Mouse (Mus musculus) erythroblast, embryonic 14.5 days (primary cell): ENCODE data around the gene Olfr658. TPM values are rescaled to one million over a fixed set of nuclear protein-coding genes. Genes with fewer than 3 reads are reported as not detected.

Experiments used
- H3K27me3 ChIP-seq: 2 replicates; pipeline ENCODE4 v1.6.1; 2012; ENCODE audit warnings: inconsistent platforms; ENCODE audit not compliant: control insufficient read depth
- H3K36me3 ChIP-seq: 2 replicates; pipeline ENCODE4 v1.6.1; 2012; ENCODE audit warnings: mild to moderate bottlenecking, inconsistent platforms; ENCODE audit not compliant: control insufficient read depth
- H3K4me1 ChIP-seq: 2 replicates; pipeline ENCODE4 v1.6.1; 2012; ENCODE audit warnings: inconsistent platforms; ENCODE audit not compliant: control insufficient read depth
- H3K4me3 ChIP-seq: replicated peaks from 2 replicates; pipeline ENCODE3; 2012; ENCODE audit warnings: moderate library complexity, mild to moderate bottlenecking, inconsistent platforms
- H3K9me3 ChIP-seq: 2 replicates; pipeline ENCODE4 v1.6.1; 2012; ENCODE audit warnings: low read length, inconsistent platforms, mixed read lengths; ENCODE audit not compliant: control insufficient read depth
- GATA1 ChIP-seq: IDR thresholded peaks from 2 replicates; pipeline ENCODE4 v1.6.1; 2012; ENCODE audit warnings: low read length, inconsistent platforms, mixed read lengths
- TAL1 ChIP-seq: IDR thresholded peaks from 3 replicates; pipeline ENCODE4 v1.6.1; 2012; ENCODE audit warnings: low read length, inconsistent platforms, mixed read lengths
- polyA plus RNA-seq: library from polyadenylated mRNA; stranded (reverse); fragments of >175 nt; gene quantifications from 2 replicates; pipeline ENCODE4 v1.2.3, GENCODE M21; 2012

The Olfr658 gene
- polyA plus RNA-seq: not detected in 2 replicates

DNA sequence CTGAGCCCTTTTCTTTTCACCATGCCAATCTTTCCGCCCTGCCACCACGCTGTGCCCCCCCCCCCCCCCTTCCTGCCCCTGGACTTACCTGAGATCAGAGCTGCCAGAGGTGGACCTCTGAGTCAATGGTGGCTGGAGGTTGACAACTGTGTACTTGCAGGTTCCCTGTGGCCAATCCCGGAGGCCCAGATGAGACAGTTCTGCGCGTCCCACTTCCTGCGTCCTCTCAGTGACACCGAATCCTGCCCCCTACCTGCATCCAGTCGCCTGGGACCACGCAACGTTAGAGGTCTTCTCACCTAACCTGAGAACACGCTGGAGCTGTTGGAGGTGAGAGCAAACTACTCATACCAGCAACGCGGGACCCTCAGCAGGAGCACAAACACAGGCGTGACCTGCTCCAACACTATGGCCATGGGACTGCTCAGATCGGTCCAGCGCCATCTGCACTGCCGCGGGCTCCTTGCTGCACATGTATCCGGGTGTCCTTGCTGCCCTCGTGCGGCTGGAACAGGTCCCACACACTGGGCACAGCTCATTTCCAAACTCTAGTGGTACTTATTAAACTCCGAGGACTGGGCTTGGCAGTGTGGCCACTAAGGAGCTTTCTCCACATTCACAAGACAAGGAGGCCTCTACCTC lies at the start of gene Olfr658:
Gene Olfr658, minus strand, starts transcription at position 465 of the 642 bp plus-strand sequence.
- no peaks in the 10 kb centered on the region for H3K4me1 ChIP-seq
- no peaks in the 10 kb centered on the region for H3K27me3 ChIP-seq
- no peaks in the 10 kb centered on the region for H3K36me3 ChIP-seq
- TF ChIP-seq GATA1: no peak
- no peak for TF ChIP-seq TAL1
- no peak within 1 kb of the TSS for H3K4me3 ChIP-seq
- H3K9me3 ChIP-seq: peaks cover 3% of the 10 kb centered on the region; the same call in 1 of the 2 replicates

DNA sequence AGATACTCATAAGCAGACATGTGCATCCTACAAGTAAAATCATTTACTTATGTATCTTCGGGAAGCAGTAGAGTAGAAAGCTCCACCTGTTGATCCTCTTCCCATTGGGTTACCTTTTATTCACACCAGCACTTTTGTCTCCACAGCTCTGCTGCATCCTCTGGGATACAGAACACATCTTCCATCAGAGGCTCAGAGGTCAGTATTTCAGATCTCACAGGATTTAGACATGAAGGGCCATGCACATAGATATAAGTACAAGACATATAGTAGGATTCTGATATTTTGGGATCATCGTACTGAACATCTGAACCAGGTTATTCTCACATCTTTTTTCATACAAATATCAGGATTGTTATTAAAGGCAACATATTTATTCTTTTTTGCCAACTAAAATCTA lies 39.1 kb upstream of the Olfr658 start, which contains the start of gene Olfr661:
Gene Olfr661, plus strand, starts transcription at position 301 of the 400 bp plus-strand sequence.
- no peaks in the 10 kb centered on the region for H3K4me1 ChIP-seq
- no peak for TF ChIP-seq TAL1
- no peak for TF ChIP-seq GATA1
- 0 out of 2 replicates have a peak, but pooled peaks cover 2% of the 10 kb centered on the region for H3K9me3 ChIP-seq

DNA sequence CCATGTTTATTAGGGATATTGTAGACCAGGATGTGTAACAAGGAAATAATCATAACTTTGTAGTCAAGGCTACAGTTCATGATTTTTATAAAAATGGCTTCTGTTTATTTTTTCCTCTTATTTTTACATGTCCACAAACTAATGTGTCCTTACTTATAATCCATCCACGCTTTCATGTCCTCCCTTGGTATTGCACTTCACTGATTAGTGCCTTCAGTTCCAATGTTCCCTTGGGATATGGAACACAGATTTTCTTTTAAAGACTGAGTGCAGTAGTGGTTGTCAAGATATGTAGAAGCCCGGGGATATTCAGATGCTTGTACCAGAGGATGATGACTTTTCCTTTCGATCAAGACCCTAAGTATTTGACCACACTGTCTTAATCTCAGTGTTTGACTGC lies 19.3 kb upstream of the Olfr658 start, which contains the start of gene Olfr659:
Gene Olfr659, plus strand, starts transcription at position 301 of the 400 bp plus-strand sequence.
- TF ChIP-seq TAL1: no peak
- no peak for TF ChIP-seq GATA1
- no peaks in the 10 kb centered on the region for H3K36me3 ChIP-seq

More for the DNA sequence above, 39.1 kb upstream of the Olfr658 start, which contains the start of gene Olfr661:
- H3K27me3 ChIP-seq: no peaks in the 10 kb centered on the region
- no peak within 1 kb of the TSS for H3K4me3 ChIP-seq
- no peaks in the 10 kb centered on the region for H3K36me3 ChIP-seq

DNA sequence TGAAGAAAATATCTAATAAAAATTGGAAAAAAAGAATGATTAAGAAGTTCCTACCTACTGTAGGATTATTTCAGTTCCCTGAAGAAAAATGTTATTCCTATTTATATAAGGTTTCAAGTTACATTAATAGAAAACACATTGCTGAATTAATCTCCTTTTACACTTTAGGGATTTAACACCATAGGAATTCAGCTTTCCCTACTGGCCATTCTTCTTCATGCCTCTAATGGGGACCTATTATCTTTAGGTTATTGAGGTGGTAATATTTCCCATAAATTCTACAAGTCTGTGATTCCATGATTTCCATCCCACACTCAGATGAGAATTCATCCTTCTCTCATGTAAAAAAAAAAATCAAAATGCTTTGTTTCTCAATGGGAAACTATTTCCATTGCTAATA lies 22.6 kb downstream of the Olfr658 start, which contains the start of gene Olfr657:
Gene Olfr657, plus strand, starts transcription at position 301 of the 400 bp plus-strand sequence.
- no peaks in the 10 kb centered on the region for H3K27me3 ChIP-seq
- no peaks in the 10 kb centered on the region for H3K36me3 ChIP-seq
- no peaks in the 10 kb centered on the region for H3K9me3 ChIP-seq
- H3K4me3 ChIP-seq: no peak within 1 kb of the TSS
- TF ChIP-seq TAL1 (no peak), GATA1 (no peak)
- no peaks in the 10 kb centered on the region for H3K4me1 ChIP-seq

More for the DNA sequence above, 19.3 kb upstream of the Olfr658 start, which contains the start of gene Olfr659:
- no peaks in the 10 kb centered on the region for H3K4me1 ChIP-seq
- peaks cover 3% of the 10 kb centered on the region; the same call in 1 of the 2 replicates for H3K9me3 ChIP-seq
- H3K4me3 ChIP-seq: no peak within 1 kb of the TSS
- H3K27me3 ChIP-seq: no peaks in the 10 kb centered on the region

DNA sequence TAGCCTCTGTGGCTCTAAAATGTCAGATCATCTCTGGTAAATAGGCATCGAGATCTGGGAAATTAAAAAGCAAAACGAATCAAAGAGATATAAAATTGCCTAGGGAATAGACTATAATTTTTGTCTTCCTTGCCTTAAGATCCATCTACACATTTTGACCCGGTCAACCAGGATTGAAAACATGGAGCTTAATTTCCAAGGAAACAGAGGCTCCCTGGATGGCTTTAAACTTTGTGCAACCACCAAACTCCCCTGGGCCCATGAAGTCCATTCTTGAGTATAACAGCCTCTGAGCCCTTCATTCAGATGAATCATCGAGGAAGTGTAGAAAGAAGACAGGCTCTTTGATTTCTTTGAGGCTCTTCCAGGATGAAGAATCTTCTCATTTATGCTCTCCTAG lies 33.5 kb downstream of the Olfr658 start, which contains the start of gene Olfr656:
Gene Olfr656, plus strand, starts transcription at position 301 of the 400 bp plus-strand sequence.
- Histone ChIP-seq H3K36me3 (no peaks in the 10 kb centered on the region), H3K9me3 (peaks cover 8% of the 10 kb centered on the region; the same call in 1 of the 2 replicates), H3K4me1 (no peaks in the 10 kb centered on the region), H3K27me3 (no peaks in the 10 kb centered on the region), H3K4me3 (no peak within 1 kb of the TSS)
- TF ChIP-seq GATA1 (no peak), TAL1 (no peak)

DNA sequence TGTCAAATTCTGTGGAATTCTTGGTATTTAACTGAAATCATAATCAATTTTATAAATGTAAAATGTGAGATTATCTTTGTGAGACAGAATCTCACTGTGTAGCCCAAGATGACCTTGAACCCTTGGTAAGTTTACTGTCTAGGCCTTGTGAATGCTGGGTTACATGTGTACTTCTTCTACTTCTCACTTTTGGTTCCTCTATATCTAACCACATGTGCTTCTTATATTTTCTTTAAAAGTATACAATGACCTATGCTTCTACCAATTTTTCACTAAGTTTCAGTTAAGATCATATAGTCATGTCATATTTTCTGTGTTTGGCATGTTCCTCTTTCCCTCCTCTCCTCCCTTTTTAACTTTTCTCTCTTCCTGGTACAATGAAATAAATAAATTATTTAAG lies 42.4 kb downstream of the Olfr658 start:
- TF ChIP-seq GATA1 (no peak), TAL1 (no peak)

DNA sequence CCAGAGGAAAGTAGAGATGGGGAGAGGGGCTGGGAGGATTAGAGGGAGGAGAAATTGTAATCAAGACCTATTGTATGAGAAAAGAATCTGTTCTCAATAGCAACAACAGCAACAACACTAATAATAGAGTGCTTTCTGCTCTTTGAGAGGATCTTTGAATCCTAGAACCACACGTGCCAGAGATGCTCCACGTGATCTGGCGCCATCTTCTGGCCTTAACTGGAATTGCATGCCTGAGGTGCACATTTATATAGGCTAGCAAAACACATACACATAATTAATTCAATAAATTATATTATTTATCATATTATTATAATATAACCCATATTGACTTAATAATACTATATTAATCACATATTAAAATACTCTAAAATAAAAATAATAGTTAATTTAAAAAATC lies 43.9 kb downstream of the Olfr658 start:
- no peak for TF ChIP-seq TAL1
- TF ChIP-seq GATA1: no peak
- Histone ChIP-seq H3K36me3 (no peaks in the 10 kb centered on the region), H3K4me3 (no peak overlapping the region), H3K27me3 (no peaks in the 10 kb centered on the region), H3K4me1 (no peaks in the 10 kb centered on the region), H3K9me3 (no peaks in the 10 kb centered on the region)

More for the DNA sequence above, 42.4 kb downstream of the Olfr658 start:
- no peaks in the 10 kb centered on the region for H3K9me3 ChIP-seq
- H3K4me1 ChIP-seq: no peaks in the 10 kb centered on the region
- H3K4me3 ChIP-seq: no peak overlapping the region
- H3K27me3 ChIP-seq: no peaks in the 10 kb centered on the region
- H3K36me3 ChIP-seq: no peaks in the 10 kb centered on the region

DNA sequence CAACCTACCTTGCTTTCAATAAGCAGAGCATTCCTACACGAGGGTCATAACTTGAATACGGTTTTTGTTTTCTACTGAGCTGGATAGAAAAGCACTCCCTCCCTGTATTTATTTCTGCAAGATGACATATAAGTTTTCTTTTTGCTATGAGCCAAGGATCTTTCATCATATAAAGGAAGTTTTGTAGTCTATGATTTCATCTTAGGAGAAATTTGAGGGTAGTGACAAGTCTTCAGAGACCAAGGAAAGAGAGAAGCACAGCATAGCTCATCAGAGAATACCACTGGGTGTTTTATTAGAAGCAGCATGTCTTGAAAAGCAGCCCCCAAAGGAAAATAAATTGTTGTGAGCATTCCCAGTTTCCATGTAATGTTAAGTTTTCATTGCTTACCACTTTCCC lies 45.4 kb downstream of the Olfr658 start, which contains the start of gene Olfr655:
Gene Olfr655, minus strand, starts transcription at position 101 of the 400 bp plus-strand sequence.
- Histone ChIP-seq H3K9me3 (no peaks in the 10 kb centered on the region), H3K27me3 (no peaks in the 10 kb centered on the region), H3K36me3 (no peaks in the 10 kb centered on the region), H3K4me3 (no peak within 1 kb of the TSS), H3K4me1 (no peaks in the 10 kb centered on the region)
- TF ChIP-seq GATA1: no peak
- no peak for TF ChIP-seq TAL1

Other genes with a start within 250 kb of the Olfr658 start
- gene Trim30c, start 246.5 kb downstream of the Olfr658 start, polyA plus RNA-seq: not detected in 2 replicates
- not detected in 2 replicates for gene Trim30a, start 182.1 kb downstream of the Olfr658 start, polyA plus RNA-seq
- gene Trim30d, start 139.5 kb downstream of the Olfr658 start, polyA plus RNA-seq: not detected in 2 replicates
- gene Olfr651, start 97.2 kb downstream of the Olfr658 start, polyA plus RNA-seq: not detected in 2 replicates
- not detected in 2 replicates for gene Olfr652, start 86.4 kb downstream of the Olfr658 start, polyA plus RNA-seq
- gene Olfr653, start 70.0 kb downstream of the Olfr658 start, polyA plus RNA-seq: not detected in 2 replicates
- gene Olfr654, start 60.3 kb downstream of the Olfr658 start, polyA plus RNA-seq: not detected in 2 replicates
- gene Olfr655, start 45.5 kb downstream of the Olfr658 start, polyA plus RNA-seq: not detected in 2 replicates
- gene Olfr656, start 33.4 kb downstream of the Olfr658 start, polyA plus RNA-seq: not detected in 2 replicates
- not detected in 2 replicates for gene Olfr657, start 22.5 kb downstream of the Olfr658 start, polyA plus RNA-seq
- not detected in 2 replicates for gene Olfr659, start 19.4 kb upstream of the Olfr658 start, polyA plus RNA-seq
- gene Olfr661, start 39.2 kb upstream of the Olfr658 start, polyA plus RNA-seq: not detected in 2 replicates
- gene Usp17le, start 130.2 kb upstream of the Olfr658 start, polyA plus RNA-seq: not detected in 2 replicates
- gene Usp17lb, start 195.3 kb upstream of the Olfr658 start, polyA plus RNA-seq: not detected in 2 replicates
- gene Usp17la, start 209.7 kb upstream of the Olfr658 start, polyA plus RNA-seq: not detected in 2 replicates
- gene Olfr665, start 230.7 kb upstream of the Olfr658 start, polyA plus RNA-seq: not detected in 2 replicates
- not detected in 2 replicates for gene Olfr666, start 248.6 kb upstream of the Olfr658 start, polyA plus RNA-seq